Mouse (Mus musculus) cortical plate, adult 2 months (tissue): ENCODE results near the gene Commd4.

Experiments
- CTCF ChIP-seq: fragments of 200-500 bp; IDR thresholded peaks from 2 replicates; pipeline ENCODE4 v1.5.1; 2011; ENCODE audit warnings: mild to moderate bottlenecking, control low read depth, low read length; ENCODE audit not compliant: insufficient read depth; ENCODE audit errors: extremely low read depth
- POLR2A ChIP-seq: fragments of 200-500 bp; IDR thresholded peaks from 2 replicates; pipeline ENCODE4 v1.6.1; 2011; ENCODE audit warnings: mild to moderate bottlenecking, low read length, control low read depth; ENCODE audit not compliant: insufficient read depth; ENCODE audit errors: extremely low read depth

- TF ChIP-seq POLR2A, result no peak
- no peak for TF ChIP-seq CTCF
Measured at GRCm38 (mm10) chr9:57146451-57147066, 11.6 kb downstream of the Commd4 start.
